Mouse (Mus musculus): Measurements from ENCODE around the gene Gm5538. TPM values are rescaled to one million over a fixed set of nuclear protein-coding genes. Genes with fewer than 3 reads are reported as not detected.

Gm5538 gene
- total RNA-seq (2021): not detected
- long read RNA-seq, experiment 1: 0 reads
- long read RNA-seq, experiment 2: 0 reads

- DNase-seq (ENCODE audit: low spot score in 2 of 2): no peak
These were observed at the start of gene Gm5538 for GRCm38 (mm10) chr3:59729490-59729889. Gm5538 (plus strand) TSS chr3:59729790.

GRCm38 (mm10) chr3:59697391-59697790, 32.2 kb upstream of the Gm5538 start:
- no peak for DNase-seq (ENCODE audit: low spot score in 2 of 2)

- DNase-seq (ENCODE audit: low spot score in 2 of 2): no peak
These were observed 26.9 kb upstream of the Gm5538 start for GRCm38 (mm10) chr3:59702614-59703110.

GRCm38 (mm10) chr3:59739866-59740265, 10.3 kb downstream of the Gm5538 start:
- DNase-seq (ENCODE audit: low spot score in 2 of 2): no peak

- DNase-seq (ENCODE audit: low spot score in 2 of 2): no peak
These were observed 14.6 kb downstream of the Gm5538 start for GRCm38 (mm10) chr3:59744181-59744580.

Other genes starting within 250 kb of the Gm5538 start
- gene Gm8298, start 131.3 kb downstream of the Gm5538 start, total RNA-seq (2021): not detected
- not detected for gene C130079G13Rik, start 195.4 kb downstream of the Gm5538 start, total RNA-seq (2021)